Mouse (Mus musculus) neural tube, embryonic 14.5 days (tissue): ENCODE data around the gene Ipo7. TPM values are rescaled to one million over a fixed set of nuclear protein-coding genes. Genes with fewer than 3 reads are reported as not detected.
"Not testable (repeated sequence)": the region's sequence is repeated elsewhere in the genome, so short reads cannot be mapped to it uniquely, and the experiment has no call there.

Experiments used
- ATAC-seq: fragments of 200-750 bp; cut with Nextera tagmentation; 2 replicates; pipeline ENCODE4 v1.8.0; 2017; ENCODE audit warnings: low read depth, mild to moderate bottlenecking, moderate TSS enrichment, moderate library complexity
- H3K27ac ChIP-seq: fragments of 300-500 bp; sonication (generic); 2 replicates; pipeline ENCODE4 v1.5.1; 2014; ENCODE audit warnings: low read depth, mild to moderate bottlenecking, control low read depth, low read length, moderate library complexity, mixed read lengths
- H3K27me3 ChIP-seq: fragments of 300-500 bp; sonication (generic); 2 replicates; pipeline ENCODE4 v1.6.1; 2014; ENCODE audit warnings: low read length; ENCODE audit not compliant: control insufficient read depth, insufficient read depth
- H3K36me3 ChIP-seq: fragments of 300-500 bp; sonication (generic); 2 replicates; pipeline ENCODE4 v1.6.1; 2014; ENCODE audit warnings: low read length, mixed read lengths; ENCODE audit not compliant: control insufficient read depth, insufficient read depth
- H3K4me1 ChIP-seq: fragments of 300-500 bp; sonication (generic); 2 replicates; pipeline ENCODE4 v1.6.1; 2014; ENCODE audit warnings: low read length; ENCODE audit not compliant: control insufficient read depth, insufficient read depth
- H3K4me2 ChIP-seq: fragments of 300-500 bp; sonication (generic); 2 replicates; pipeline ENCODE4 v1.6.1; 2014; ENCODE audit warnings: mild to moderate bottlenecking, low read depth, low read length, control low read depth
- H3K4me3 ChIP-seq: fragments of 300-500 bp; sonication (generic); 2 replicates; pipeline ENCODE4 v1.5.1; 2014; ENCODE audit warnings: low read depth, low read length, control low read depth, mixed read lengths
- H3K9ac ChIP-seq: fragments of 300-500 bp; sonication (generic); replicated peaks from 2 replicates; pipeline ENCODE4 v1.6.1; 2014; ENCODE audit warnings: low read depth, mild to moderate bottlenecking, control low read depth, low read length, mixed read lengths
- H3K9me3 ChIP-seq: fragments of 300-500 bp; sonication (generic); 2 replicates; pipeline ENCODE4 v1.6.1; 2016; ENCODE audit warnings: low read length; ENCODE audit not compliant: control insufficient read depth
- WGBS: fragments of 180-500 bp; shearing (Covaris S2); extraction: QIAGEN DNeasy Blood & Tissue Kit; methylation state at CpG from one replicate; pipeline ENCODE4 v1.1.7; 2014; 5-methylcytosine and 5-hydroxymethylcytosine counted together
- polyA plus RNA-seq: library from polyadenylated mRNA; unstranded; fragments of >200 nt; fragmentation: Nextera tagmentation; extraction: Ambion mirVana; gene quantifications from 2 replicates; pipeline ENCODE4 v1.2.1, GENCODE M21; 2014

Gene Ipo7
- polyA plus RNA-seq, 1 experiment from 2014 or later, result 19.1 TPM

DNA sequence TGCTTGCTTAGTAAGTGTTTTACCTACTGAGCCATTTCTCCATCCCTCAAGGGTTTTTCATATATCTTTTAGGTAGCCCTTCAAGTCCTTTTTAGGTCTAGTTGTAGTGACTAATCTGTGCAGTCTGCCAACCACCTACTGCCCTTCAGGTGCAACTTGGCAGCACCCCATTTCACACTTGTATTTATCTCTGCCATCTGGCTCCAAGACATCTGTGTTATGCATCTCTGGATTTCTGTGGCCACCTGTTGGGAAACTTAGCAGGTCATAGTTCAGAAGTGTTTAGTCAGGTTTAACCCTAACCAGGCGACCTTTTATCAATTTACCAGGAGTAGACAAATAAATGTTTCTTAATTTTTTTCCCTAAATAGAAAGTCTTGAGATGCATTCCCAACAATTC is 6.7 kb upstream of the Ipo7 start:
- Histone ChIP-seq H3K4me3 (no peak overlapping the region), H3K36me3 (no peaks in the 10 kb centered on the region)
- 71% methylated on average over 1 of the region's 1 CpGs for WGBS

DNA sequence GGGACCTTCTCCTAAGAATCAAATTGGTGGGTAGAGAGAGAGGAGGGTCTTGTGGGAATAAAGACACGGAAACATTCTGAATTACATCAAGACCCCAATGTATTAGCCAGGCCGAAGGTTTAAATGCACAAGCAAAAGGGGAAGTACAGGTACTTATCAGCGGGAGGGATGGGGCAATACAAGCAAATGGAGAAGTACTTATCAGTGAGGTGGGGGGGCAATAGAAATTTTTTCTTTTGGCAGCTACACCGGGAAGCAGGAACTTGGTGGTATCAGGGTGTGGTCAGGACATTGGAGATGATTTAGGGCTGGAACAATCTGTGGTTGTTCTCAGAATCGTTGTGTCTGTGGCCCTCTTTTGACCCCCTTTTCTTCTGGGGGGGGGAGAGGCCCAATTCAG is 3.8 kb upstream of the Ipo7 start:
- Histone ChIP-seq H3K27me3 (no peaks in the 10 kb centered on the region), H3K27ac (no peak overlapping the region), H3K9ac (no peak overlapping the region), H3K4me3 (no peak overlapping the region), H3K36me3 (no peaks in the 10 kb centered on the region), H3K4me1 (0 out of 2 replicates have a peak, but pooled peaks cover 3% of the 10 kb centered on the region), H3K9me3 (no peaks in the 10 kb centered on the region), H3K4me2 (no peak overlapping the region)
- 84% methylated on average over 5 of the region's 5 CpGs for WGBS
- ATAC-seq, result no peak

More for the DNA sequence above, 6.7 kb upstream of the Ipo7 start:
- Histone ChIP-seq H3K4me2 (no peak overlapping the region), H3K9ac (no peak overlapping the region), H3K27me3 (no peaks in the 10 kb centered on the region), H3K4me1 (no peaks in the 10 kb centered on the region), H3K9me3 (no peaks in the 10 kb centered on the region), H3K27ac (no peak overlapping the region)
- ATAC-seq, result no peak

DNA sequence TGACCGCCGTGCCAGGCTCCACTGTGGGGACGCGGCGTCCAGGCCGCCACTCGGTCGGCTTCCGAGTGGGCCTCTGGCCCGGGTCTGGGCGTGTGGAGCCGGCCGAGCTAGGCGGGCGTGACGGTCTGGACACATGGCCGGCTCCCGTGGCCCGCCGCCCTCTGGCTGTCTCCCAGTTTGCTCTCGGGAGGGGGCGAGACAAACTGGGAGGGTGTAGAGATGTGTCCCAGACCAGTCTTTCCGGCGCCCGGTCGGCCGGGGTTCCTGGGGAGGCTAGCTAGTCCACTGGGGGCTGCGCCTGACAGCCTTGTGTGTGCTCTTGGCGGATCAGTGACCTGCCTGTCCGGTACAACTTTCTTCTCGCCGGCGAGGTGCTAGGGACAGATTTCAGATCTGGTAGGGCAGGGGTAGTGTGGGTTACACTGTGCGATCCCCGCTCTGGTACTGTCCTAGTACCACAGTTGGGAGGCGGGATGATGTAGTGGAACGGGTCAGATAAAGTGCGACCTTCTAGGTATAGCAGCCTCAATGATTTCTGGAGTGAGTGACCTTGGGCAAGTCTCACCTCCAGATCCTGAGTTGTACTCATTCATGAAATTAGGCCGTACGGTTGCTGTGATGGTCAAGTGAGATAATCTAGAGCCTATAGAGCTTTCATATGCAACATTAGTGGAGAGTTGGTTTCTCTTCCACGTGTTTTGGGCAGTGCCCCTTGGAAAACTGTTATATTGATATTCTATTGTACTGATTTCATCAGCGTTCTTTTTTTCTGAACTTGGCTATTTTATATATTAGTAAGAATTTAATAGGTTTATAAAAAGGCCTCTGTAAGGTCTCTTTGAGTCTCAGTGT is 783 bp downstream of the Ipo7 start:
- Histone ChIP-seq H3K4me2 (peak overlapping the region; percentile 97), H3K27me3 (no peaks in the 10 kb centered on the region), H3K27ac (peak overlapping the region; percentile 80), H3K36me3 (no peaks in the 10 kb centered on the region), H3K4me3 (peak overlapping the region; percentile 99), H3K9me3 (no peaks in the 10 kb centered on the region), H3K9ac (peak overlapping the region; percentile 96), H3K4me1 (peaks cover 8% of the 10 kb centered on the region; the same call in 1 of the 2 replicates)
- under 1% methylated on average over 42 of the region's 42 CpGs for WGBS
- ATAC-seq, result peak; percentile 84

DNA sequence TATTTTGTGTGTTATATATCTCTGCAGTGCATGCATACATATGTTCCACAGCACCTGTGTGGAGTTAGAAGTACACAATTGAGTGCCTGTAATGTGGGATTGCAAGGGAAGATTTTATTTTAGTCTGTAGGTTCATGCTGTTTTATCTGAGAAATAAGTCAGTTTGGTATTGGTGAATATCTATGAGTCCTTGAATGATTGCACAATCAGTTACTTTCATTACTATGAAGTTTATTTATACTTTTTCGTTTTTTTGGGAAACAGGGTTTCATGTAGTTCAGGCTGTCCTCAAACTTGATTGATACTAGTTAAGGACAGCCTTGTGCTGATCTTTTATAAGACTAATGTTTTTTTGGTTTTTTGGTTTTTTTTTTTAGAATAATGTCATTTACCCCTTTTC is 5.5 kb downstream of the Ipo7 start:
- WGBS, result 86% methylated on average over 1 of the region's 1 CpGs
- Histone ChIP-seq H3K36me3 (no peaks in the 10 kb centered on the region), H3K4me3 (no peak overlapping the region), H3K4me2 (no peak overlapping the region), H3K4me1 (peaks cover 8% of the 10 kb centered on the region; the same call in 1 of the 2 replicates), H3K9ac (no peak overlapping the region), H3K27me3 (no peaks in the 10 kb centered on the region), H3K27ac (no peak overlapping the region), H3K9me3 (no peaks in the 10 kb centered on the region)
- ATAC-seq, result no peak

DNA sequence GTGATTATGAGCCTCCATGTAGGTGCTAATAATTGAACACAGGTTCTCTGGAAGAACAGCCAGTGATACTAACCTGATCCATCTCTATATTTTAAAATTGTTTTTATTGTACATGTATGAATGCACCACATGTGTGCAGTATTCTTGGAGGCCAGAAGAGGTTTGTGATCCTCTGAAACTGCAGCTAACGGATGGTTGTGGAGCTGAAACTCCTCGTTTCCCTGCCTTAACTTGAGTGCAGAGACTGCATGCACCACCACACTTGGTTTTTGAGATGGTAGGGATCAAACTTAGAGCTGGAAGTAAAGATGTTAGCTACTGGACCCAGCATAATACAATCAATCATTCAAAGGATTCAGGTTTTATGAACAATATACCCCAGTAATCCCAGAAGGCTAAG is 8.5 kb downstream of the Ipo7 start:
- no peak for ATAC-seq
- Histone ChIP-seq H3K9me3 (no peaks in the 10 kb centered on the region), H3K4me1 (no peaks in the 10 kb centered on the region), H3K36me3 (peaks cover 3% of the 10 kb centered on the region; the same call in 1 of the 2 replicates), H3K9ac (no peak overlapping the region), H3K4me3 (no peak overlapping the region), H3K27me3 (no peaks in the 10 kb centered on the region), H3K27ac (no peak overlapping the region), H3K4me2 (no peak overlapping the region)
- WGBS, result 82% methylated on average over 2 of the region's 2 CpGs

DNA sequence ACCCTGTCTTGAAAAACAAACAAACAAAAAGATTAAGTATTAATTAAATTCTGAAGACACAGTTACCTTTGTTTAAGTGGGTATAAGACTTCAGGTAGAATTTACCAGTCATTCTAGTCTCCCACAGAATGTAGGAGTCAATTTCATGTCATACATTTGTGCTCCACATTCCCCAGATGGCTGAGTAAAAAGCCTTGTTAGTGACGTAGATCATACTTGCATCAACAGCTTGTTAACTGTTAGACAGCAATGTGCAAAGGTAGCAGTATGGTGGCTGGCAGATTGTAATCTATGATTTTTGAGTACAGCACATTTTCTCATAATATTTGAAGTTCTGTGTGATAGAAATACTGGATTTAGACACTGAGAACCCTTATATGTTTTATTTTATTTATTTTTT is 10.8 kb downstream of the Ipo7 start:
- peaks cover 20% of the 10 kb centered on the region for H3K36me3 ChIP-seq
- H3K27me3 ChIP-seq, result no peaks in the 10 kb centered on the region
- 78% methylated on average over 1 of the region's 1 CpGs for WGBS
- H3K4me3 ChIP-seq, result no peak overlapping the region
- H3K4me2 ChIP-seq, result no peak overlapping the region
- no peak for ATAC-seq
- H3K9ac ChIP-seq, result no peak overlapping the region
- H3K9me3 ChIP-seq, result no peaks in the 10 kb centered on the region
- H3K4me1 ChIP-seq, result no peaks in the 10 kb centered on the region
- no peak overlapping the region for H3K27ac ChIP-seq

DNA sequence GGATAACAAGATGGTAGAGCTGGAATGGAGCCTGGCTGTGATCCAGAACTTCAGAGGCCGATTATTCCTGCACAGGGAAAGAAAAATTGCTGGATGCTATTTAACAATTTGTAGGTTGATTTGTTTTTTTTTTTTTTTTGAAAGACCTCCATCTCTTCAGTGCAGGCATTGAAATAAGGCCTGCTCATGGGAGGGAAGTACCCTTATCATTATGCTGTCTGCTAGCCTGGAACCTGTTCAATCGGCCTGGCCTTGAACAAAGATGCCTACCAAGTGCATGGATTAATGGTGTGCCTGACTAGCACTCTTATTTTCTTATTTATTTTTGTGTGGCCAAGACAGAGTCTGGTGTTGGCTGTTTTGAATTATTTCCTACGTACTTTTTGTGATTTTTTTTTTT is 12.3 kb downstream of the Ipo7 start:
- H3K4me1 ChIP-seq, result no peaks in the 10 kb centered on the region
- H3K36me3 ChIP-seq, result peaks cover 20% of the 10 kb centered on the region
- no peaks in the 10 kb centered on the region for H3K9me3 ChIP-seq
- H3K4me2 ChIP-seq, result no peak overlapping the region
- no peak overlapping the region for H3K27ac ChIP-seq
- no peak for ATAC-seq
- no peaks in the 10 kb centered on the region for H3K27me3 ChIP-seq
- no peak overlapping the region for H3K4me3 ChIP-seq
- WGBS, result 91% methylated on average over 3 of the region's 3 CpGs
- H3K9ac ChIP-seq, result no peak overlapping the region

DNA sequence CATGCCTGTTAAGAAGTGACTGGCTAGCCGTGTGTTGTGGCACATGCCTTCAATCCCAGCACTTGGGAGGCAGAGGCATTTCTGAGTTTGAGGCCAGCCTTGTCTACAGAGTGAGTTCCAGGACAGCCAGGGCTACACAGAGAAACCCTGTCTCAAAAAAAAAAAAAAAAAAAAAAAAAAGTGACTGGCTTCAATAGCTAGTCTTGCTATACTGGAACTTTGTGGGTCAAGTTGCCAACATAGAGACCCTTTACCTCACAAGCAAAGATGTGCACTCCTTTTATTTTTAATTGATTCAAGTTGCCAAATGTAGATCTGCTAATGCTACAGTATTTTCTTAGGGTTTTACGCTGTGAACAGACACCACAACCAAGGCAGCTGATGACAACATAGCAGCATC is 39.6 kb downstream of the Ipo7 start:
- H3K9me3 ChIP-seq, ATAC-seq, H3K27ac ChIP-seq, H3K27me3 ChIP-seq, H3K36me3 ChIP-seq, H3K9ac ChIP-seq, H3K4me3 ChIP-seq, H3K4me2 ChIP-seq, H3K4me1 ChIP-seq: not testable (repeated sequence)
- whole genome bisulfite sequencing, result 87% methylated on average over 2 of the region's 2 CpGs

DNA sequence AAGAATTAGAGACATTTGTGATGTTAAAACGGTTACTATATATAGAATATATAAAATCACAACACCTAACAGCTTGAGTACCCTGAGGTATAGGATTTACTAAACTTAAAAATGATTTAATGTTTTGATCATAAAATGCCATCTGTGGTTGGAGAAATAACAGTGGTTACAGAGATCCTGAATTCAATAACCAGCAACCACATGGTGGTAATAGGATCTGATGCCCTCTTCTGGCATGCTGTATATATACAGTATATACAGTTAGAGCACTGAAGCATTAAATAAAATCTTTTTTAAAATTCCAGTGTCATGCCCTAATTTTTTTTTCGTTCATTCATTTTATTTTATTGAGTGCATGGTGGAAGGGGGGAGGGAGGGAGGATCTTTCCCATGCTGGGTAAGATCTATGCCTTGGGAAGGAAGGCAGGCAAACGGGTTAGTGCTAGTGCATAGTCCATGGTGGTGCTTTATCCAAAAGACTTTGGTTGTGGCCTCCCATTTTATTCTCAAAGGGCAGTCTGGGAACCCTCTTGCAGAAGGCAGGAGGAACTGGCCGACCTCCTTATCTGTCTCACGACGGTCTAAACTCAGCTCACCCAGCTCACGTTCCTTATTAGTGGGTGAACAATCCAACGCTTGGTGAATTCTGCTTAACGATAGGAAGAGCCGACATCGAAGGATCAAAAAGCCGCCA is 41.2 kb downstream of the Ipo7 start:
- Histone ChIP-seq H3K9ac (no peak overlapping the region), H3K4me2 (no peak overlapping the region), H3K36me3 (peaks cover 3% of the 10 kb centered on the region; the same call in 1 of the 2 replicates), H3K4me3 (no peak overlapping the region), H3K9me3 (no peaks in the 10 kb centered on the region), H3K27me3 (no peaks in the 10 kb centered on the region), H3K4me1 (no peaks in the 10 kb centered on the region; the same call in 1 of the 2 replicates), H3K27ac (no peak overlapping the region)
- ATAC-seq, result no peak
- 89% methylated on average over 12 of the region's 12 CpGs for WGBS
